Mouse (Mus musculus): ENCODE measurements around the gene Cul1. TPM values are rescaled to one million over a fixed set of nuclear protein-coding genes. Genes with fewer than 3 reads are reported as not detected.

Cul1 gene
- 10 to 100 TPM in 1 of 2 experiments, 1 to 10 TPM in 1; 5.9 to 25.4 TPM for polyA plus RNA-seq (2012; fragmentation: generic; extraction: Trizol)

DNA sequence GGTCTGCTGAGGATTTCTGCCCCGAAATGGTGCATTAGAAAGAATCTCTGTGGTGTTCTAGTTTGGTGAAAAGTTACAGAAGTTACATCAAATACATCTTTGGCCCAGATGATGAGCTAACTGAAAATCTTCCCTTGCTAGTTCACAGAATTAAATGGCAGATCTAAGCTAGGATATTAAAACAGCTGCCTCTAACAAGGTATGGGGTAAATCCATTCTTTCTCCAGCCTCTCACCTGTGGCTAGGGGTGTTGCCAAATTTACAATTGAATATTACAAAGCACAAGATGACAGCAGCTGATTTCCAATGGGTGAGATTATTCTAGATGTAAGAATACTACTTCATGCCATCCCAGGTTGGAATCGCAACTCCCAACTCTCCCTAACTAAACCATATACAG lies at the start of gene Cul1:
Gene Cul1 (plus strand): TSS at position 301 of the 400 bp plus-strand sequence.

Other genes with a start within 250 kb of the Cul1 start
- 10 to 100 TPM in 1 of 2 experiments, 1 to 10 TPM in 1; 5.2 to 21.4 TPM for gene Ezh2, start 141.9 kb downstream of the Cul1 start, polyA plus RNA-seq (2012; fragmentation: generic; extraction: Trizol)

All from C3H10T1/2 (cell line).